Mouse (Mus musculus) thymus, adult 18-20 months (tissue): Measurements from ENCODE around the gene Col1a1.

ENCODE experiments used
- DNase-seq, 2 experiments: peaks; one replicate each; pipeline ENCODE4 v3.0.0; 2022; ENCODE audit warnings: mixed read lengths in 2 of 2

The Col1a1 gene

GRCm38 (mm10) chr11:94997596-94997995, 61.6 kb downstream of the Col1a1 start:
- DNase-seq = no peak

DNA sequence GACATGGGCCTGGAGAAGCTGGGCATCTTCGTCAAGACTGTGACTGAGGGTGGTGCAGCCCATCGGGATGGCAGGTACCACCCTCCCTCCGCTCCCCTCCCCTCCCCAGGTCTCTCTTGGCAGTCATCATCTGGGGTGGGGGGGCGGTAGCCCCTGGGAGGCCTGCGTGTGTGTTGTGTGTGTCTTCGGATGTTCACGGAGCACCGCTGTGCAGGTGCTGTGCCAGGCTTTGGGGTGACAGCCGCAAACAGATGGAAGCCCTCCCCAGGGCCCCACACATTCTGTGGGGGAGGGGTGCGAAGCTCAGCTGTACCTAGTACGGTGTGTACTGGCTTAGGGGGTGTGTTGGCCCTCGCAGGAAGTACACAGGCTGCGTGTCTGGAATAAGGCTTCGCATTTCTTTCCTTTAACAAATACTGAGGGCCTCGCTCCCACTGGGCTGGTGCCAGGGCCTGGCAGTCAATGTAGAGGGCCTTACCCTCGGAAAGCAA, 62.1 kb downstream of the Col1a1 start:
- DNase-seq = peak; percentile 94 to 97

DNA sequence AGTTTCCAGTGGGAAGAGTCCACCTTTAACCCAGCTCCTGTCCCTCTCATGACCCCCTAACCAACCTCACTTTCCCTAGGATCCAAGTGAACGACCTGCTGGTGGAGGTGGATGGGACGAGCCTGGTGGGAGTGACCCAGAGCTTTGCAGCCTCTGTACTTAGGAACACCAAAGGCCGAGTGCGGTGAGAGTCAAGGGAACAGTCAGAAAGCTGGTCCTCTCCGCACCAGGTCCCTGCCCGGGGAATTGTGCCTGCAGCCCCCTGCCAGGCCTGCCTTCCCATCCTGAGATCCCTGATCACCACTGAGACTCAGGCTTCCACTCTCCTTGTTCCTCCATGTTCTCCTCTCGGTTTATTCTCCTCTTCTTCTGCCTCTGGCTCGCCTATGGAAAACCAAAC, 64.1 kb downstream of the Col1a1 start:
- DNase-seq = no peak

DNA sequence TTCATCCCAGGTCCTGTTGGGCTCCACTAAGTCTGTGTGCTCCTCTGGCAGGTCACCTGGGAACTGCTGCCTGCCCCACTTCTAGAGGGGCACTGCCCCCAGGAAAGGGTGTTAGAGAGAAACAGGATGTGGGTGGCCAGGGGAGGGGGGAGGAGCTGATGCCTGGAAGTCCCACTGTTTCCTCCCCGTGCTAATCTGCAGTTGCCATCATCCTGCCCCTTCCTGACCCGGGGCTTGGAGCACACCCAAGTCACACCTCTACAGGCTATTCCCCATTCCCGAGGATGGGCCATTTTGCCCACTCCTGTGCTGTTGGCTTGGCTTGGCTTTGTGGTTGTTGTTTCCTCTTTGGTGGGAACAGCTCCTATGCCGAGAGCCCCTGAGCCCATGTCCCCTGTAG, 64.5 kb downstream of the Col1a1 start:
- peak; percentile 63 to 80 for DNase-seq

DNA sequence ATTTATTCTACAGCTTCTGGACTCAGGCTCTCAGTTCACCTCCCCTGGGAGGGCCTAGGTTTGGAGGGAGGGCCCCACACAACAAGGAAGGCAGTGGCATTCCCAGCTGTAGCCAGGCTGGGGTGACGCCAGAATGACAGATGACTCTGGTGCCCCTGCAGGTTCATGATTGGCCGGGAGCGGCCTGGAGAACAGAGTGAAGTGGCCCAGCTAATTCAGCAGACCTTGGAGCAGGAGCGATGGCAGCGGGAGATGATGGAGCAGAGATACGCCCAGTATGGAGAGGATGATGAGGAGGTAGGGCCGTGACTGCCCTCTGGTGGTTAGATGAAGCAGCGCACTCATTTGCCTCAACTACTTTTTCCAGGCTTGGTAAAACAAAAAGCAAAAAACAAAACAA, 65.0 kb downstream of the Col1a1 start:
- DNase-seq = peak; percentile 52 to 72

DNA sequence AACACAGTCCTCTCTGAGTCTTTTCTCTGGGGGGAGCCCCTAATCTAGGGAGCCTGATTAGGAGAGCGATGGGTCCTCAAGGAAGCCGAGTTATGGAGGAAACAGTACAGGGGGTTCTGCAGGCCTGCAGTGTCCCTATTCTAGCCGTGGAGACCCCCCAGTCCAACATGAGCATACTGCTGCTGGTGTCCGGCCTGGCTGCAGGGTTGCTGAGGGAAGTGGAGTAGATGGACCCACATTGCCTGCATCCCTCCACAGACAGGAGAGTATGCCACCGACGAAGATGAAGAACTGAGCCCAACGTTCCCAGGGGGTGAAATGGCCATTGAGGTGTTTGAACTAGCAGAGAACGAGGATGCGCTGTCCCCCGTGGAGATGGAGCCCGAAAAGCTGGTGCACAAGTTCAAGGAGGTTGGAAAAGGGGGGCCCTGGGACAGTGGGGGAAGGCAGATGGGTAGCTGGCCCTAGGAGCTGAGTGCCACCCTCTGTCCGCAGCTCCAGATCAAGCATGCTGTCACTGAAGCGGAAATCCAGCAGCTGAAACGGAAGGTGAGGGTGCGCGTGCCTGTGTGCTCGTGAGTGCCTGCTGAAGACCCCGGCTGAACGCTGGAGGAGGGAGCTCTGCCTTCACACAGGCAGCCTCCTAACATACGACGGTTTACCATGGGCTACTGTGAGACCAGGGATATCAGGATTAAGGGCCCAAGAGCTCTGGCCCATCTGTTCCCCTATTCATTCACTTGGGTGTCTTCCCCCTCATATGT, 65.7 kb downstream of the Col1a1 start:
- no peak for DNase-seq
